Mouse (Mus musculus) cerebellum, adult 8-10 months (tissue): ENCODE measurements around the gene B430306N03Rik.

Experiments used
- DNase-seq: peaks from one replicate; pipeline ENCODE4 v3.0.0; 2022

B430306N03Rik gene

DNA sequence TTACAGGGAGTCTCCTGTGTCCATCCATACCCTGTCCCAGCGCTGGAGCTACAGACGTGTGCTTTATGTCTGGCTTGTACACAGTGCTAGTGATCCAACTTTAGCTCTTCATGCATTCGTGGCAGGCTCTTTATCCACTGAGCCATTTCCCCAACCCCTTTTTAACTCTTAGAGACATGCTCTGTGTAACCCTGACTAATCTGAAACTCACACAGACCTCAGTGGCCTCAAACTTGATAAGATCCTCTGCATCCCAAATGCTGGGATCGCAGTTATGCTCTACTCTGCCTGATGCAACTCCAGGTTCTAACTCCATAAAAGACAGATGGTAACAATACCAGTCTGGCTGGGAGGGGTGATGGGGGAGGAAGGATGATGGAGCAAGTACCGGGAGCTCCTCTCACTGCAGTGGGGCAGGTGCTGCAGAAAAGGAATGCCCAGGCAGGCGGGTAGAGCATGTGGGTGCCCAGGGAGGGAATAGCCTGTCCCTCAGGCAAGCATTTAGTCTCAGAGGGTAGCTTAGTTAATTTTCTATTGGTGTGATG is 47.6 kb downstream of the B430306N03Rik start:
- DNase-seq, result no peak

DNA sequence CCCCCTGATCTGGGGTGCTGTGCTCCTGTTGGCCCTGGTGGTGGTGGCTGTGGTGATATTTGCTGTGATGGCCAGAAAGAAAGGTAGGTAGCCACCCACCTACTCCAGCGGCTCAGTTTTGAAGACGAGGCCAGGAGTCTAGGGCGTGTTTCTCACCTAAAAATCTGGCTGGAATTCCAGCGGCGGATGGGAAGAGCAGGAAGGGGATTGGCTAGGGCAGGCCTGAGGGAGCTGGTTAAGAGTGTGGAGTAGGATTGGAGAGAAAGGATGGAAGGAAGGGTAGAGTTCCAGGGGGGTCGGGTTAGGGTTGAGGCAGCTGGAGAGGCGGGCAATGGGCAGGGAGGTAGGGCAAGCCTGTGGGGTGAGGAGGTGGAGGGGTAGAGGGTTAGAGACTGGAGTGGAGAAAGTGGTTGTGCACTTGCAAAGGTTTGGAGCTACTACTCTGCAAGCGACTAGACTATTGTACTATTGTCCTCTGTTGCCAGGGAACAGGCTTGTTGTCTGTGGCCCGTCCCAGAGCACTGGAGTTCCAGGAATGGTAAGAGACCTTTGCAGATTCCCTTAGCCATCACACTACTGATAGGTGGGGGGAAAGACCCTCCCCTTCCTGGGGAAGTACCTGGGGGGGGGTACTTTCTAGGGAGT is 49.7 kb downstream of the B430306N03Rik start:
- DNase-seq, result no peak

DNA sequence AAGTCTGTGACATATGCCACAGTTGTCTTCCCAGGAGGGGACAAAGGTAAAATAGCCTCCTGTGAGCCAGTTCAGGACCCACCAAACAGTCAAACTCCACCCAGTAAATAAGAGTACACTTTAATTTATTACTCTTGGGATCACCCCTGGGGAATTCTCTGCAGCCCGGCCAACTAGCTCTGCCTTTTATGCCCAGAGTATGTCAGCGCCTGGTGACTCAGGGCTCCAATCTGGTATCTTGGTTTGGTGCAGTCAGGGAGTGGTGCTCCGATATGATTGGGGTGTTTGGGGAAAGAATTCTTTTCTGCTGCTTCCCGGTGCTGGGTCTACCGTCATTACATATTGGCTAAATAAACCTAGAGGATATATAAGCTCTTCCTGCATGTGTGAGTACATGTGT is 50.9 kb downstream of the B430306N03Rik start:
- DNase-seq, result no peak

DNA sequence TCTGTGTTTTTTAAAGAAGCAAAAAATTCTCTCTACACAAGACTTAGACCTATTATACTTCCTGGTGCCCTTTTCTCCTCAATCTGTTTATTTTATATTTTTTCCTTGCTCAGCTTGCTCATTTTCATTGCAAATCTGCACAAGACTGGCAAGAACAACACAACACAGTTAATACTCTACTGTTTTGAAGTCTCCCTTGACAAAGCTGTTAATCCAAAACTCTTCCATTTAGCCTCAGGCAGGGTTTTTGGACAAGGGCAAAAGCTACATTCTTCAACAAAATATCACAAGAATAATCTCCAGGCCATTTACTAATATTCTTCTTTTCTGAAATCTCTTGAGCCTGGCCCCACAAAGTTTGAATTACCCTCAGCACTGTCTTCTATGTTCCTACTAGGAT is 55.7 kb downstream of the B430306N03Rik start:
- no peak for DNase-seq

DNA sequence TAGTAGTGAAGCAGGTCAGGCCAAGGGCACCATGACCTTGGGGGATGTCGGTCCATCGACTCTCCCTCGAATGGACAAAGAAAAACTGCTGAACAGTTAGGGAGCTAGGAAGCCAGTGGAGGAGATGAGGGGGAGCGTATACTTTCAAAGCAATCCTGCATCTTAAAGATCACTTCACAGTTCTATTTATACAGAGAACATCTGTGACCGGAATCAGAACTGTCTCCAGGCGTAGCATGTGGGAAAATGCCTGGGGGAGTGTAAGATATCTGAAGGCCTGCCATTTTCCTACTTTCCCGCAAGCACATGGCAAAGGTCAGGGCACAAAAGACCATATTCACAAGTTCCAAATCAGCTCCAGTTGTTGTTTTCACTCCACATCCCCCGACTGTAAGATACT is 57.0 kb downstream of the B430306N03Rik start:
- DNase-seq, result no peak

DNA sequence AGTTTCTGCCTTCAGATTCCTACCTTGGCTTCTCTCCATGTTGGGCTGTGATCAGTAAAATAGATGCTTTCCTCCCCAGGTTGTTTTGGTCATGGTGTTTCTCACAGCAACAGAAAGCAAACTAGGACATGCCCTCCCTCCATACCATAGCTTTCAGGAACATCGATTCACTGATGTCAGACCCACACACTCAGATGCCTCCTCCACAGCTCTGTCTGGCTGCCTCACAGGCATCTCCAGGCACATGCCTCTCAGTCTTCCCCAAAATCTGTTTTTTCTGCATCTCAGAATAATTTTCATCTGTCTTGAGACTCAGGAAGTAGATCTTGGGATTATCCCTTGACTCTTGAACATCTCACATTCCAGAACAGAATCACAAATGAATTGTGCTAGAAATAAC is 60.2 kb downstream of the B430306N03Rik start:
- no peak for DNase-seq
